Mouse (Mus musculus): ENCODE data around the gene Qrich2. TPM values are rescaled to one million over a fixed set of nuclear protein-coding genes. Genes with fewer than 3 reads are reported as not detected.
A peak's percentile ranks its signal among the peaks of the same experiment; 100 is the strongest.

The Qrich2 gene
- 0.08 and 0.16 TPM in 2 replicates for polyA plus RNA-seq (2015; fragmentation: Nextera tagmentation; extraction: Ambion mirVana)

- Histone ChIP-seq H3K4me2 (replicated peaks; ENCODE audit: low read depth) (no peak within 1 kb of the TSS), H3K27ac (replicated peaks) (no peak within 1 kb of the TSS), H3K27me3 (ENCODE audit: control insufficient read depth, insufficient read depth, low read length) (no peaks in the 10 kb centered on the region), H3K4me3 (ENCODE audit: low read depth, low read length) (no peak within 1 kb of the TSS), H3K9me3 (ENCODE audit: control insufficient read depth, low read length) (no peaks in the 10 kb centered on the region), H3K4me1 (replicated peaks; ENCODE audit: control insufficient read depth, insufficient read depth) (no peaks in the 10 kb centered on the region), H3K36me3 (ENCODE audit: control insufficient read depth, insufficient read depth, low read length) (peaks cover 8% of the 10 kb centered on the region), H3K9ac (ENCODE audit: low read length) (no peak within 1 kb of the TSS)
- ATAC-seq (ENCODE audit: low FRiP score, low TSS enrichment), result no peak
- no peak for DNase-seq (ENCODE audit: low spot score)
- TF ChIP-seq CTCF (IDR thresholded peaks at IDR 0.05; ENCODE audit: low read depth) (no peak), EP300 (optimal IDR thresholded peaks at IDR 0.05) (no peak)
- 51% methylated on average over 20 of the region's 20 CpGs for WGBS
These were observed at the start of gene Qrich2 for GRCm38 (mm10) chr11:116466141-116466540. Gene Qrich2, minus strand, starts transcription at chr11:116466241.

GRCm38 (mm10) chr11:116515330-116516020, 49.4 kb upstream of the Qrich2 start:
- no peak for TF ChIP-seq EP300 (optimal IDR thresholded peaks at IDR 0.05)
- TF ChIP-seq CTCF (IDR thresholded peaks at IDR 0.05; ENCODE audit: low read depth), result peak; percentile 36; the same call in 1 of the 2 replicates
- Histone ChIP-seq H3K27me3 (ENCODE audit: control insufficient read depth, insufficient read depth, low read length) (no peaks in the 10 kb centered on the region), H3K9me3 (ENCODE audit: control insufficient read depth, low read length) (no peaks in the 10 kb centered on the region), H3K9ac (ENCODE audit: low read length) (no peak overlapping the region), H3K27ac (replicated peaks) (no peak overlapping the region), H3K4me1 (replicated peaks; ENCODE audit: control insufficient read depth, insufficient read depth) (no peaks in the 10 kb centered on the region), H3K4me3 (ENCODE audit: low read depth, low read length) (no peak overlapping the region), H3K4me2 (replicated peaks; ENCODE audit: low read depth) (no peak overlapping the region), H3K36me3 (ENCODE audit: control insufficient read depth, insufficient read depth, low read length) (no peaks in the 10 kb centered on the region)
- DNase-seq (ENCODE audit: low spot score) (peak; percentile 59), ATAC-seq (ENCODE audit: low FRiP score, low TSS enrichment) (no peak)
- 38% methylated on average over 24 of the region's 24 CpGs for WGBS

GRCm38 (mm10) chr11:116513531-116514038, 47.5 kb upstream of the Qrich2 start:
- no peaks in the 10 kb centered on the region for H3K36me3 ChIP-seq (ENCODE audit: control insufficient read depth, insufficient read depth, low read length)
- H3K4me2 ChIP-seq (replicated peaks; ENCODE audit: low read depth), result no peak overlapping the region
- DNase-seq (ENCODE audit: low spot score) (no peak), ATAC-seq (ENCODE audit: low FRiP score, low TSS enrichment) (no peak)
- no peak overlapping the region for H3K4me3 ChIP-seq (ENCODE audit: low read depth, low read length)
- no peaks in the 10 kb centered on the region for H3K27me3 ChIP-seq (ENCODE audit: control insufficient read depth, insufficient read depth, low read length)
- TF ChIP-seq CTCF (IDR thresholded peaks at IDR 0.05; ENCODE audit: low read depth) (no peak), EP300 (optimal IDR thresholded peaks at IDR 0.05) (no peak)
- H3K9ac ChIP-seq (ENCODE audit: low read length), result no peak overlapping the region
- no peaks in the 10 kb centered on the region for H3K9me3 ChIP-seq (ENCODE audit: control insufficient read depth, low read length)
- no peak overlapping the region for H3K27ac ChIP-seq (replicated peaks)
- no peaks in the 10 kb centered on the region for H3K4me1 ChIP-seq (replicated peaks; ENCODE audit: control insufficient read depth, insufficient read depth)
- 60% methylated on average over 4 of the region's 4 CpGs for WGBS

- no peak overlapping the region for H3K27ac ChIP-seq (replicated peaks)
These were observed 46.9 kb upstream of the Qrich2 start for GRCm38 (mm10) chr11:116512987-116513386.

GRCm38 (mm10) chr11:116512154-116512553, 46.1 kb upstream of the Qrich2 start:
- ATAC-seq (ENCODE audit: low FRiP score, low TSS enrichment) (no peak), DNase-seq (ENCODE audit: low spot score) (no peak)
- Histone ChIP-seq H3K27ac (replicated peaks) (no peak overlapping the region), H3K9me3 (ENCODE audit: control insufficient read depth, low read length) (no peaks in the 10 kb centered on the region), H3K4me2 (replicated peaks; ENCODE audit: low read depth) (no peak overlapping the region), H3K36me3 (ENCODE audit: control insufficient read depth, insufficient read depth, low read length) (no peaks in the 10 kb centered on the region), H3K4me1 (replicated peaks; ENCODE audit: control insufficient read depth, insufficient read depth) (no peaks in the 10 kb centered on the region), H3K4me3 (ENCODE audit: low read depth, low read length) (no peak overlapping the region), H3K27me3 (ENCODE audit: control insufficient read depth, insufficient read depth, low read length) (no peaks in the 10 kb centered on the region), H3K9ac (ENCODE audit: low read length) (no peak overlapping the region)
- 95% methylated on average over 7 of the region's 7 CpGs for WGBS
- no peak for TF ChIP-seq EP300 (optimal IDR thresholded peaks at IDR 0.05)
- TF ChIP-seq CTCF (IDR thresholded peaks at IDR 0.05; ENCODE audit: low read depth), result no peak

More at GRCm38 (mm10) chr11:116512987-116513386, 46.9 kb upstream of the Qrich2 start:
- Histone ChIP-seq H3K36me3 (ENCODE audit: control insufficient read depth, insufficient read depth, low read length) (no peaks in the 10 kb centered on the region), H3K4me3 (ENCODE audit: low read depth, low read length) (no peak overlapping the region), H3K4me1 (replicated peaks; ENCODE audit: control insufficient read depth, insufficient read depth) (no peaks in the 10 kb centered on the region), H3K27me3 (ENCODE audit: control insufficient read depth, insufficient read depth, low read length) (no peaks in the 10 kb centered on the region), H3K9ac (ENCODE audit: low read length) (no peak overlapping the region), H3K4me2 (replicated peaks; ENCODE audit: low read depth) (no peak overlapping the region), H3K9me3 (ENCODE audit: control insufficient read depth, low read length) (no peaks in the 10 kb centered on the region)
- TF ChIP-seq EP300 (optimal IDR thresholded peaks at IDR 0.05), result no peak
- TF ChIP-seq CTCF (IDR thresholded peaks at IDR 0.05; ENCODE audit: low read depth), result no peak
- ATAC-seq (ENCODE audit: low FRiP score, low TSS enrichment) (no peak), DNase-seq (ENCODE audit: low spot score) (no peak)
- 79% methylated on average over 6 of the region's 6 CpGs for WGBS

- no peaks in the 10 kb centered on the region for H3K36me3 ChIP-seq (ENCODE audit: control insufficient read depth, insufficient read depth, low read length)
- TF ChIP-seq EP300 (optimal IDR thresholded peaks at IDR 0.05), result no peak
- TF ChIP-seq CTCF (IDR thresholded peaks at IDR 0.05; ENCODE audit: low read depth), result no peak
- no peak for DNase-seq (ENCODE audit: low spot score)
- H3K4me1 ChIP-seq (replicated peaks; ENCODE audit: control insufficient read depth, insufficient read depth), result no peaks in the 10 kb centered on the region
- WGBS, result 54% methylated on average over 7 of the region's 7 CpGs
- H3K4me2 ChIP-seq (replicated peaks; ENCODE audit: low read depth), result no peak overlapping the region
- no peaks in the 10 kb centered on the region for H3K9me3 ChIP-seq (ENCODE audit: control insufficient read depth, low read length)
- peak; percentile 53; the same call in 1 of the 2 replicates for ATAC-seq (ENCODE audit: low FRiP score, low TSS enrichment)
- H3K27me3 ChIP-seq (ENCODE audit: control insufficient read depth, insufficient read depth, low read length), result no peaks in the 10 kb centered on the region
- no peak overlapping the region for H3K4me3 ChIP-seq (ENCODE audit: low read depth, low read length)
- no peak overlapping the region for H3K27ac ChIP-seq (replicated peaks)
- H3K9ac ChIP-seq (ENCODE audit: low read length), result no peak overlapping the region
These were observed 45.3 kb upstream of the Qrich2 start for GRCm38 (mm10) chr11:116511301-116511868.

All from stomach, postnatal 0 days (tissue).